Mouse (Mus musculus) E14TG2a.4 (cell line): ENCODE measurements around the gene Dnajc8.

ENCODE experiments used
- H3K27me3 ChIP-seq: 2 replicates; pipeline ENCODE4 v1.6.1; 2014; ENCODE audit warnings: low read length, control low read depth; ENCODE audit not compliant: insufficient read depth
- H3K36me3 ChIP-seq: 2 replicates; pipeline ENCODE4 v1.6.1; 2014; ENCODE audit warnings: low read length, control low read depth; ENCODE audit not compliant: insufficient read depth
- H3K4me1 ChIP-seq: replicated peaks from 2 replicates; pipeline ENCODE4 v1.6.1; 2014; ENCODE audit warnings: low read depth, low read length, control low read depth
- H3K4me3 ChIP-seq: replicated peaks from 2 replicates; pipeline ENCODE4 v1.5.1; 2014; ENCODE audit warnings: mild to moderate bottlenecking, low read length
- H3K9me3 ChIP-seq: 2 replicates; pipeline ENCODE4 v1.6.1; 2014; ENCODE audit warnings: low read length, control low read depth
- CTCF ChIP-seq: conservative IDR thresholded peaks from 2 replicates; pipeline ENCODE4 v1.5.1; 2014; ENCODE audit warnings: low read length
- NANOG ChIP-seq: IDR thresholded peaks from 2 replicates; pipeline ENCODE4 v1.6.1; 2014; ENCODE audit warnings: borderline replicate concordance, low read length, mixed read lengths
- POU5F1 ChIP-seq: IDR thresholded peaks from 2 replicates; pipeline ENCODE4 v1.6.1; 2014; ENCODE audit warnings: low read length, borderline replicate concordance

Dnajc8 gene

DNA sequence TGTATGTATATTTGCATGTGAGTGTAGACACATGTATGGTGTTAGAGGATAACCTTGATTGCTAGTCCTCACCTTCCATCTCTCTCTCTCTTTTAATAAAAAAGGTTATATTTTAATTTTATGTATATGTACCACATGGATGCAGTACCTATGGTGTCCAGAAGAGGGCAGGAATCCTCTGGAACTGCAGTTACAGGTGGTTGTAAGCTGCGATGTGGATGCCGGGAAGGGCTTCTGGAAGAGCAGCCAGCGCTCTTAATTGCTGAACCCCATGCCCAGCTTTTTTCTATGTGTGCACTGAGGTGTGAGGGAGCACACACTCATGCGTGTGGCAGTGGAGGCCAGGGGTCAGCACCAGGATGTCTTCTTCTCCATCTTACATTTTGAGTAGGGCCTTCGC is 33.8 kb downstream of the Dnajc8 start:
- TF ChIP-seq NANOG, result no peak
- no peak for TF ChIP-seq POU5F1
- TF ChIP-seq CTCF, result peak; percentile 82
- no peaks in the 10 kb centered on the region for H3K9me3 ChIP-seq
- H3K4me3 ChIP-seq, result 0 out of 2 replicates have a peak overlapping the region, but pooled peaks have one; percentile 4
- H3K27me3 ChIP-seq, result peaks cover 16% of the 10 kb centered on the region
- peaks cover 32% of the 10 kb centered on the region for H3K4me1 ChIP-seq
- H3K36me3 ChIP-seq, result no peaks in the 10 kb centered on the region

GRCm38 (mm10) chr4:132571190-132571589 is 35.8 kb downstream of the Dnajc8 start:
- Histone ChIP-seq H3K4me1 (peaks cover 18% of the 10 kb centered on the region), H3K27me3 (peaks cover 16% of the 10 kb centered on the region), H3K9me3 (no peaks in the 10 kb centered on the region), H3K36me3 (no peaks in the 10 kb centered on the region), H3K4me3 (no peak overlapping the region)
- TF ChIP-seq POU5F1, result no peak
- no peak for TF ChIP-seq NANOG
- no peak for TF ChIP-seq CTCF

- peaks cover 16% of the 10 kb centered on the region for H3K27me3 ChIP-seq
- H3K4me1 ChIP-seq, result peaks cover 4% of the 10 kb centered on the region
- H3K9me3 ChIP-seq, result no peaks in the 10 kb centered on the region
- no peak for TF ChIP-seq CTCF
- TF ChIP-seq NANOG, result no peak
- no peak for TF ChIP-seq POU5F1
- no peak overlapping the region for H3K4me3 ChIP-seq
- no peaks in the 10 kb centered on the region for H3K36me3 ChIP-seq
These were observed 38.0 kb downstream of the Dnajc8 start for GRCm38 (mm10) chr4:132573327-132573726.

DNA sequence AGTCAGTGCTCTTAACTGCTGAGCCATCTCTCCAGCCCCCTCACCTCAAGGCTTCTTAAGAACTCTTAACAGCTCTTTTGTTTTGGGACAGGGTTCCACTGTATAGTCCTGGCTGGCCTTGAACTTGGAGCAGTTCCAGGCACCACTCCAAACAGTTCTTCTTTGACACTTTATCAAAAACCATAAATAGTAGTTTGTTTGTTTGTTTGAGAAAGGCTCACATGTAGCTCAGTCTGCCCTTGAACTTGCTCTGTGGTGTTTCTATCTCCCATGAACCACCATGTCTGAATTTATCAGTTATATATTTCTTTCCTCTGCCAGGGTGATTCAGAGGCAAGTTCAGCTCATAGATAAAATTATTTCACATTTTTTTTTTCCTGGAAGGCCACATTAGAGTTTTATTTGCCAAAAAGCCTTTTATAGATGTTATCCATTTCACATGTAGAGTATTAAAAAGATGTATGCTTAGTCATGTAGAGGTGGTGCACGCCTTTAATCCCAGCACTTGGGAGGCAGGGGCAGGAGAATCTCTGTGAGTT is 39.5 kb downstream of the Dnajc8 start:
- no peaks in the 10 kb centered on the region for H3K9me3 ChIP-seq
- H3K36me3 ChIP-seq, result no peaks in the 10 kb centered on the region
- H3K27me3 ChIP-seq, result peaks cover 12% of the 10 kb centered on the region; the same call in 1 of the 2 replicates
- H3K4me1 ChIP-seq, result no peaks in the 10 kb centered on the region
- H3K4me3 ChIP-seq, result no peak overlapping the region
- no peak for TF ChIP-seq CTCF
- TF ChIP-seq POU5F1, result no peak
- no peak for TF ChIP-seq NANOG

GRCm38 (mm10) chr4:132583781-132584180 is 48.4 kb downstream of the Dnajc8 start:
- Histone ChIP-seq H3K36me3 (no peaks in the 10 kb centered on the region), H3K4me3 (no peak overlapping the region), H3K4me1 (no peaks in the 10 kb centered on the region), H3K27me3 (peaks cover 4% of the 10 kb centered on the region; the same call in 1 of the 2 replicates), H3K9me3 (no peaks in the 10 kb centered on the region)
- TF ChIP-seq POU5F1 (no peak), NANOG (no peak), CTCF (no peak)

- Histone ChIP-seq H3K36me3 (no peaks in the 10 kb centered on the region), H3K27me3 (peaks cover 4% of the 10 kb centered on the region; the same call in 1 of the 2 replicates), H3K4me1 (no peaks in the 10 kb centered on the region), H3K4me3 (no peak overlapping the region), H3K9me3 (no peaks in the 10 kb centered on the region)
- TF ChIP-seq NANOG, result no peak
- TF ChIP-seq CTCF, result no peak
- no peak for TF ChIP-seq POU5F1
These were observed 49.6 kb downstream of the Dnajc8 start for GRCm38 (mm10) chr4:132584975-132585374.

- no peak for TF ChIP-seq CTCF
- TF ChIP-seq POU5F1, result no peak
- no peak for TF ChIP-seq NANOG
- Histone ChIP-seq H3K4me3 (no peak overlapping the region), H3K36me3 (no peaks in the 10 kb centered on the region)
These were observed 50.9 kb downstream of the Dnajc8 start for GRCm38 (mm10) chr4:132586282-132586681.

DNA sequence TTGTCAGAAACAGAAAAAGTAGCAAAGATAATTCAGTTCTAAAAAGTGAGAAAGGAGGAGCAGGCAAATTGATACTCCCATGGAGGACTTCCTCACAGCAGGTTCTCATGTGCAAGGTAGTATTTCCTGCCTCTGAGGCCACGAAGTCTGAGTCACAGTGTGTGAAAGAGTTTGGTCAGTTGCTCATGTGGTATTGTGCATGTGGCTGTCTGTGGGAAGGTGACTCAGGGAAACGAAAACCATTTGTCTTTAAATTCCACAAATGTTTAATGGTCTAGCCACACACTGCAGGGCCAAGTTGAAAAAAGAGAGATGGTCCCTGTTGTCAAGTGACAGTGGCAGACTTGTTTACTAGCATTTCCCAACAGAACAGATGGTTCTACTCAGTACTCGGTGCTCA is 53.2 kb downstream of the Dnajc8 start:
- H3K9me3 ChIP-seq, result no peaks in the 10 kb centered on the region
- H3K4me1 ChIP-seq, result peaks cover 13% of the 10 kb centered on the region
- no peaks in the 10 kb centered on the region for H3K36me3 ChIP-seq
- H3K27me3 ChIP-seq, result no peaks in the 10 kb centered on the region
- H3K4me3 ChIP-seq, result no peak overlapping the region
- TF ChIP-seq POU5F1, result no peak
- no peak for TF ChIP-seq NANOG
- TF ChIP-seq CTCF, result no peak

More at GRCm38 (mm10) chr4:132586282-132586681, 50.9 kb downstream of the Dnajc8 start:
- no peaks in the 10 kb centered on the region for H3K9me3 ChIP-seq
- H3K4me1 ChIP-seq, result no peaks in the 10 kb centered on the region
- no peaks in the 10 kb centered on the region for H3K27me3 ChIP-seq

DNA sequence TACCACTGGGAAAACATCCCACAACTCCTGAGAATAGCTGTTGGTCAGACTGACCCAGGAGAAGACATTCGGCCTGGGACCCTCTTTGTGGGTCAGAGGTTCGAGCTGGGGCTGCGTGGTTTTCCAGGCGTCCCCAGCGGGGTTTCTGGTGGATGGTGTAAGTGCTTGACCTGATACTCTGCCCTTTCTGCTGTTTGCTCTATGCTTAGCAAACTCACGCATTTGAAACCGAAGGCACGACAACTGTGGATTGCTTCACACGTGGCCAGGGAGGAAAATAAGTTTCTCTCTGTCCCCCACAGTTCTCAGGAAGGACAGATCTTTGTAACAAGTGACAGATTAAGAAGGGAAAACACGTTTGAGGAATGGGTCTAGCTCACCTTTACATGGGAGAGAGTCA is 55.3 kb downstream of the Dnajc8 start:
- TF ChIP-seq CTCF (no peak), NANOG (no peak), POU5F1 (no peak)
- Histone ChIP-seq H3K27me3 (no peaks in the 10 kb centered on the region), H3K9me3 (no peaks in the 10 kb centered on the region)

More for the DNA sequence above, 55.3 kb downstream of the Dnajc8 start:
- peaks cover 29% of the 10 kb centered on the region for H3K4me1 ChIP-seq
- H3K4me3 ChIP-seq, result no peak overlapping the region
- no peaks in the 10 kb centered on the region for H3K36me3 ChIP-seq
